12 mouse cellular contexts compared by ENCODE assay signal in genomic region chr4:137766365-137766764, GRCm38 (mm10). TPM values are rescaled to one million over a fixed set of nuclear protein-coding genes. Genes with fewer than 3 reads are reported as not detected.
DNase-seq lines count a peak whose midpoint lies in the region; ATAC-seq and TF ChIP-seq lines count a peak whose summit lies in the region.
"Had no signal": no experiment of that assay in that cellular context is flagged by ENCODE, and none has a peak within 500 bp of the region (broad histone marks: within the 10 kb centered on the region; RNA-seq: fewer than 3 reads in every experiment).

No protein-coding gene starts in this region.

- H3K9ac ChIP-seq in embryonic facial prominence, embryonic 15.5 days = no peak overlapping the region
- no peak overlapping the region for H3K9ac ChIP-seq in hindbrain, postnatal 0 days (replicated peaks; ENCODE audit: low read length)
- H3K9ac ChIP-seq in midbrain, embryonic 14.5 days (replicated peaks; ENCODE audit: low read length) = no peak overlapping the region
- H3K9ac ChIP-seq: liver, embryonic 13.5 days had no signal

- peak; percentile 73 for DNase-seq in kidney, adult 9 months
- no peak for DNase-seq in kidney, adult 18-20 months
- no peak for DNase-seq in hindbrain, postnatal 0 days (ENCODE audit: low spot score)
- no peak for DNase-seq in midbrain, embryonic 14.5 days
- no peak for DNase-seq in left cerebral cortex, postnatal 4 days
- DNase-seq: liver, embryonic 13.5 days had no signal

- H3K4me3 ChIP-seq in embryonic facial prominence, embryonic 15.5 days (replicated peaks) = no peak overlapping the region
- H3K4me3 ChIP-seq in hindbrain, postnatal 0 days (ENCODE audit: low read length) = no peak overlapping the region
- H3K4me3 ChIP-seq in midbrain, embryonic 14.5 days (replicated peaks; ENCODE audit: low read depth, low read length) = no peak overlapping the region
- H3K4me3 ChIP-seq: liver, embryonic 13.5 days had no signal

- no peak for TF ChIP-seq CTCF in hindbrain, postnatal 0 days (IDR thresholded peaks at IDR 0.05; ENCODE audit: low read depth)

- H3K4me2 ChIP-seq in embryonic facial prominence, embryonic 15.5 days (replicated peaks) = no peak overlapping the region
- no peak overlapping the region for H3K4me2 ChIP-seq in hindbrain, postnatal 0 days (ENCODE audit: low read depth, low read length)
- no peak overlapping the region for H3K4me2 ChIP-seq in midbrain, embryonic 14.5 days (ENCODE audit: low read length)
- H3K4me2 ChIP-seq: liver, embryonic 13.5 days had no signal

- ATAC-seq in embryonic facial prominence, embryonic 15.5 days (ENCODE audit: insufficient number of reproducible peaks, low FRiP score, low TSS enrichment, low read depth) = no peak
- no peak for ATAC-seq in hindbrain, postnatal 0 days
- ATAC-seq in midbrain, embryonic 14.5 days (ENCODE audit: low FRiP score, low TSS enrichment) = no peak
- no peak for ATAC-seq in megakaryocyte-erythroid progenitor cell, adult 5-6 weeks (replicated peaks; ENCODE audit: low FRiP score, low TSS enrichment, poor library complexity, severe bottlenecking)
- ATAC-seq in frontal cortex, adult (ENCODE audit: low TSS enrichment) = no peak

- H3K27ac ChIP-seq in embryonic facial prominence, embryonic 15.5 days (replicated peaks) = 0 out of 2 replicates have a peak overlapping the region, but pooled peaks have one; percentile 56
- peak overlapping the region; percentile 80; the same call in 1 of the 2 replicates for H3K27ac ChIP-seq in hindbrain, postnatal 0 days
- H3K27ac ChIP-seq in midbrain, embryonic 14.5 days (replicated peaks; ENCODE audit: low read depth, low read length) = peak overlapping the region; percentile 83

- intact Hi-C loops in left cerebral cortex, postnatal 4 days (cut with DNase I) = no loop called here

- H3K36me3 ChIP-seq in embryonic facial prominence, embryonic 15.5 days = no peaks in the 10 kb centered on the region
- H3K36me3 ChIP-seq in hindbrain, postnatal 0 days (ENCODE audit: insufficient read depth, low read length) = no peaks in the 10 kb centered on the region
- H3K36me3 ChIP-seq in midbrain, embryonic 14.5 days (ENCODE audit: control insufficient read depth, insufficient read depth, low read length) = no peaks in the 10 kb centered on the region
- H3K36me3 ChIP-seq: liver, embryonic 13.5 days had no signal

- 30% methylated on average over 5 of the region's 5 CpGs for WGBS in embryonic facial prominence, embryonic 15.5 days
- WGBS in hindbrain, postnatal 0 days = 30% methylated on average over 5 of the region's 5 CpGs
- 20% methylated on average over 5 of the region's 5 CpGs for WGBS in midbrain, embryonic 14.5 days

- H3K4me1 ChIP-seq in embryonic facial prominence, embryonic 15.5 days = peaks cover 51% of the 10 kb centered on the region
- peaks cover 14% of the 10 kb centered on the region for H3K4me1 ChIP-seq in hindbrain, postnatal 0 days (ENCODE audit: insufficient read depth, low read length)
- H3K4me1 ChIP-seq in midbrain, embryonic 14.5 days (ENCODE audit: control insufficient read depth, insufficient read depth, low read length) = peaks cover 17% of the 10 kb centered on the region

- no peaks in the 10 kb centered on the region for H3K27me3 ChIP-seq in embryonic facial prominence, embryonic 15.5 days
- H3K27me3 ChIP-seq in hindbrain, postnatal 0 days (ENCODE audit: insufficient read depth, low read length) = no peaks in the 10 kb centered on the region
- no peaks in the 10 kb centered on the region for H3K27me3 ChIP-seq in midbrain, embryonic 14.5 days (ENCODE audit: control insufficient read depth, insufficient read depth, low read length)

- H3K9me3 ChIP-seq in embryonic facial prominence, embryonic 15.5 days (replicated peaks) = no peaks in the 10 kb centered on the region
- no peaks in the 10 kb centered on the region for H3K9me3 ChIP-seq in hindbrain, postnatal 0 days (ENCODE audit: low read length)
- no peaks in the 10 kb centered on the region for H3K9me3 ChIP-seq in midbrain, embryonic 14.5 days (ENCODE audit: control insufficient read depth, low read length)
- H3K9me3 ChIP-seq: liver, embryonic 13.5 days had no signal

RNA-seq across cellular contexts. Expression of gene Alpl, which starts 29.8 kb away (rescaled TPM):
- polyA plus RNA-seq in embryonic facial prominence, embryonic 15.5 days (2015; fragmentation: Nextera tagmentation; extraction: Ambion mirVana) = 155 and 160 TPM in 2 replicates
- 15.3 and 22.4 TPM in 2 replicates for total RNA-seq in hindbrain, postnatal 0 days (2014; rRNA removed)
- 16.6 and 17.5 TPM in 2 replicates for polyA plus RNA-seq in hindbrain, postnatal 0 days (2015; fragmentation: Nextera tagmentation; extraction: Ambion mirVana)
- 6.0 and 6.1 TPM in 2 replicates for polyA plus RNA-seq in midbrain, embryonic 14.5 days (2014; fragmentation: Nextera tagmentation; extraction: Ambion mirVana)
- not detected in 2 replicates for total RNA-seq in megakaryocyte-erythroid progenitor cell, adult 5-6 weeks (2014; fragmentation: Nextera tagmentation)
- not detected in 2 replicates for total RNA-seq in megakaryocyte-erythroid progenitor cell, adult 5-6 weeks (2017)
- 1 to 10 TPM; 6.6 to 9.3 TPM for total RNA-seq in left cerebral cortex, postnatal 4 days (2021)
- total RNA-seq: common myeloid progenitor, adult 5-6 weeks; megakaryocyte progenitor cell, adult 5-6 weeks; MEL had no signal

Comparison
In these comparisons a context has a peak if more than half of its experiments do, and no peak if none do; other contexts are left out.
1. RNA of gene Alpl, which starts 29.8 kb away (total RNA-seq): 15.3 to 22.4 TPM in hindbrain, postnatal 0 days and 6.6 to 9.3 TPM in left cerebral cortex, postnatal 4 days; not detected in megakaryocyte-erythroid progenitor cell, adult 5-6 weeks; every median in the first group is over 4 times any median in the second.
2. Peak in every context shown above with its lines, with median percentiles within 50 percentile points of each other: H3K27ac ChIP-seq.